Mouse (Mus musculus): ENCODE results near the gene Jsrp1. TPM values are rescaled to one million over a fixed set of nuclear protein-coding genes. Genes with fewer than 3 reads are reported as not detected.
A peak's percentile ranks its signal among the peaks of the same experiment; 100 is the strongest.

Jsrp1 gene
- polyA plus RNA-seq, 1 experiment from 2014 or later = 5.7 TPM

DNA sequence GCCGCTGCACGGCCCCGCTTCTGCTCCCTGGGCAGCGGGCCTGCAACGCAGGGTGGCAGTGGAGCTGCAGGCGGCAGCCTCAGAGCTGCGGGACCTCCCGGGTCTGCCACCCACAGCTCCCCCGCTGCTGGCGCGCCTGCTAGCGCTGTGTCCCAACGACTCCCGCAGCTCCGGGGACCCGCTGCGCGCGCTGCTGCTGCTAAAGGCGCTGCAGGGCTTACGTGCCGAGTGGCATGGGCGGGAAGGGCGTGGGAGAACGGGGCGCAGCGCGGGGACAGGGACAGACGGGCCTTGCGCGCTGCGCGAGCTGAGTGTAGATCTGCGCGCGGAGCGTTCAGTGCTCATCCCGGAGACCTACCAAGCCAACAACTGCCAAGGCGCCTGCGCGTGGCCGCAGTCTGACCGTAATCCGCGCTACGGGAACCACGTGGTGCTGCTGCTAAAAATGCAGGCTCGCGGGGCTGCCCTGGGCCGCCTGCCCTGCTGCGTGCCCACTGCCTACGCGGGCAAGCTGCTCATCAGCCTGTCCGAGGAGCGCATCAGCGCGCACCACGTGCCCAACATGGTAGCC lies 6.2 kb downstream of the Jsrp1 start:
- H3K4me3 ChIP-seq (replicated peaks) = peak overlapping the region; percentile 52
- peak overlapping the region; percentile 86 for H3K27ac ChIP-seq
- peak overlapping the region; percentile 65 for H3K9ac ChIP-seq
- peak; percentile 55 for ATAC-seq (replicated peaks; ENCODE audit: low FRiP score)
- no peaks in the 10 kb centered on the region for H3K9me3 ChIP-seq (replicated peaks)
- H3K4me2 ChIP-seq = peak overlapping the region; percentile 92
- peaks cover 54% of the 10 kb centered on the region for H3K4me1 ChIP-seq
- under 1% methylated on average over 58 of the region's 58 CpGs for whole genome bisulfite sequencing
- H3K27me3 ChIP-seq = peaks cover 16% of the 10 kb centered on the region
- peaks cover 33% of the 10 kb centered on the region for H3K36me3 ChIP-seq

DNA sequence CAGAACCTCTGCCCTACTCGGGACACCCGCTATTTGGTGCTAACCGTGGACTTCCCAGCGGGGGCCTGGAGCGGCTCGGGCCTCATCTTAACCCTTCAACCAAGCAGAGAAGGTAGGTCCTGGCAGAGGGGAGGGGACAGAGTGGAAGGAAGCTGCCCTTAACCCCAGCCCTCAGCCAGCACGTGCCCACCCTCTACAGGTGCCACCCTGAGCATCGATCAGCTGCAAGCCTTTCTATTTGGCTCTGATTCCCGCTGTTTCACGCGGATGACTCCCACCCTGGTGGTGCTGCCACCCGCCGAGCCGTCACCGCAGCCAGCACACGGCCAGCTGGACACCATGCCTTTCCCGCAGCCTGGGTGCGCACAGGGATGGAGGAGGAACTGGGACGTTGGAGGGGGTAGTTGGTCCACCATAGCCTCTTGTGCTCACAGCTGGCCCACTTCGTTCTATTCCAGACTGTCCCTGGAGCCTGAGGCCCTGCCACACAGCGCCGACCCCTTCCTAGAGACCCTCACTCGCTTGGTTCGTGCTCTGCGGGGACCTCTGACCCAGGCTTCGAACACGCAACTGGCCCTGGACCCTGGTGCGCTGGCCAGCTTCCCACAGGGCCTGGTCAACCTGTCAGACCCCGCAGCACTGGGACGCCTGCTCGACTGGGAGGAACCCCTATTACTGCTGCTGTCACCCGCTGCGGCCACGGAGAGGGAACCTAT lies 6.8 kb downstream of the Jsrp1 start:
- H3K4me1 ChIP-seq = peaks cover 53% of the 10 kb centered on the region
- H3K9ac ChIP-seq = peak overlapping the region; percentile 65
- no peaks in the 10 kb centered on the region for H3K9me3 ChIP-seq (replicated peaks)
- WGBS = 43% methylated on average over 34 of the region's 34 CpGs
- H3K4me2 ChIP-seq = peak overlapping the region; percentile 92
- peak overlapping the region; percentile 86 for H3K27ac ChIP-seq
- peaks cover 16% of the 10 kb centered on the region for H3K27me3 ChIP-seq
- peak; percentile 4 for ATAC-seq (replicated peaks; ENCODE audit: low FRiP score)
- H3K36me3 ChIP-seq = peaks cover 40% of the 10 kb centered on the region
- peak overlapping the region; percentile 52 for H3K4me3 ChIP-seq (replicated peaks)

DNA sequence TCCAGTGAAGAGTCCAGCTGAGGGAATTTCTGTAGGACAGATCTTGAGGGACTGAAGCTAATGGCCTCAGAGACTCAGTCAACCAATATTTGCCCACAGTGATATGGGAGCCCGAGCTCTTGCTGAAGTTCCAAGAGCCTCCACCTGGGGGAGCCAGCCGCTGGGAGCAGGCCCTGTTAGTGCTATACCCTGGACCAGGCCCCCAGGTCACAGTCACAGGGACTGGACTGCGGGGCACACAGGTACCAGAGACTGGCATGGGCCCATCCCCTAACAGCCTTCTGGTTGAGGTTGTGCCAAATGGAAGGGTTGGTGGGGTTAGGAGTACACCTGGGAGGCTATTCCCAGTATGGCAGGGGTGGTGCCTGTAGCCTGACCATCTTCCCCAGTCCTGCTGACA lies 7.4 kb downstream of the Jsrp1 start:
- ATAC-seq (replicated peaks; ENCODE audit: low FRiP score) = peak; percentile 40
- no peak overlapping the region for H3K9ac ChIP-seq
- H3K27me3 ChIP-seq = peaks cover 16% of the 10 kb centered on the region
- no peak overlapping the region for H3K4me3 ChIP-seq (replicated peaks)
- no peak overlapping the region for H3K4me2 ChIP-seq
- no peaks in the 10 kb centered on the region for H3K9me3 ChIP-seq (replicated peaks)
- WGBS = 18% methylated on average over 3 of the region's 3 CpGs
- H3K27ac ChIP-seq = no peak overlapping the region
- H3K36me3 ChIP-seq = peaks cover 45% of the 10 kb centered on the region
- H3K4me1 ChIP-seq = peaks cover 56% of the 10 kb centered on the region

DNA sequence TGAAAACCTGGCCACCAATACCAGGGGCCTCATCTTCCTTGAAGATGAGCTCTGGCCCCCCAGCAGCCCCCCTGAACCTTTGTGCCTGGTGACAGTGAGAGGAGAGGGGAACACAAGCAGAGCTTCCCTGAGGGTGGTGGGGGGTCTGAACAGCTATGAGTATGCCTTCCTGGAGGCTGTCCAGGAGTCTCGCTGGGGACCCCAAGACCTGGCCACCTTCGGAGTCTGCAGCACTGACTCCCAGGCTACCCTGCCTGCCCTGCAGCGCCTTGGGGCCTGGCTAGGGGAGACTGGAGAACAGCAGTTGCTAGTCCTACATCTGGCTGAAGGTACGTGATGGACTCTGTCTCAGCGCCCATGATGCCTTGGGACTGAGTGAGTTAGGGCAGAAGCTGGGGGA lies 8.0 kb downstream of the Jsrp1 start:
- Histone ChIP-seq H3K4me2 (no peak overlapping the region), H3K9me3 (replicated peaks) (no peaks in the 10 kb centered on the region), H3K9ac (peak overlapping the region; percentile 15; the same call in 1 of the 2 replicates), H3K27me3 (peaks cover 13% of the 10 kb centered on the region), H3K4me3 (replicated peaks) (no peak overlapping the region), H3K4me1 (peaks cover 55% of the 10 kb centered on the region), H3K36me3 (peaks cover 51% of the 10 kb centered on the region), H3K27ac (no peak overlapping the region)
- 76% methylated on average over 5 of the region's 5 CpGs for WGBS
- ATAC-seq (replicated peaks; ENCODE audit: low FRiP score) = no peak

DNA sequence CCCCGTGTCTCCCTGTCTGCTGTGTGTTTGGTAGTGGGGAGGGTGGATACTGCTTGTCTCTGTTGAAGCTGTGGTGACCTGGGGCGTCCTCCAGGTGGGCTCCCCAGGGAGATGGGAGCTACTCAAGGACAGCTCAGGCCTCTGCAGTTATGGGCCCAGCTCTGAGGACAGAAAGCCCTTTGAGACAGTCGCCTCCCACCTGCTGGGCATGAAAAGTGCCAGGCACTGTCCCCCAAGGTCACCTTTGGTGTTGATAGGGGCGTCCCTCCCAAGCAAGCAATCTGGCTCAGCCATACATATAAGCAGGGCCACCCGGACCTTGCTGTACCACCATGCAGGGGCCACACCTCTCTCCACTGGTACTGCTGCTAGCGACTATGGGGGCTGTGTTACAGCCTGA lies 8.4 kb downstream of the Jsrp1 start, which contains the start of gene Amh:
TSS of gene Amh (plus strand) at position 328 of the 400 bp plus-strand sequence.
- 70% methylated on average over 6 of the region's 6 CpGs for WGBS
- ATAC-seq (replicated peaks; ENCODE audit: low FRiP score) = no peak
- Histone ChIP-seq H3K4me3 (replicated peaks) (no peak within 1 kb of the TSS), H3K9me3 (replicated peaks) (no peaks in the 10 kb centered on the region), H3K27ac (no peak within 1 kb of the TSS), H3K9ac (peak within 1 kb of the TSS; percentile 15; the same call in 1 of the 2 replicates), H3K4me1 (peaks cover 55% of the 10 kb centered on the region), H3K4me2 (no peak within 1 kb of the TSS), H3K36me3 (peaks cover 54% of the 10 kb centered on the region), H3K27me3 (peaks cover 10% of the 10 kb centered on the region)

DNA sequence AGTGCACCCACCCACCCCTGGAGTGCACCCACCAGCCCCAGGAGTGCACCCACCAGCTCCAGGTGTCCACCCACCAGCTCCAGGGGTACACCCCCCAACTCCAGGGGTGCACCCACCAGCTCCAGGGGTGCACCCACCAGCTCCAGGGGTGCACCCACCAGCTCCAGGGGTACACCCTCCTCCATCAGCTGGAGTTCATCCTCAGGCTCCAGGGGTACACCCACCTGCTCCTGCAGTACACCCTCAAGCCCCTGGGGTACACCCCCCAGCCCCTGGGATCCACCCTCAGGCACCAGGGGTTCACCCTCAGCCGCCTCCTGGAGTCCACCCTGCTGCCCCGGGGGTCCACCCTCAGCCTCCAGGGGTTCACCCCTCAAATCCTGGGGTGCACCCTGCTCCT lies 9.0 kb downstream of the Jsrp1 start:
- Histone ChIP-seq H3K27ac (no peak overlapping the region), H3K27me3 (peaks cover 7% of the 10 kb centered on the region; the same call in 1 of the 2 replicates), H3K36me3 (peaks cover 54% of the 10 kb centered on the region), H3K4me1 (peaks cover 56% of the 10 kb centered on the region), H3K4me2 (no peak overlapping the region), H3K9ac (no peak overlapping the region), H3K9me3 (replicated peaks) (no peaks in the 10 kb centered on the region), H3K4me3 (replicated peaks) (no peak overlapping the region)
- ATAC-seq (replicated peaks; ENCODE audit: low FRiP score) = no peak
- 100% methylated on average over 2 of the region's 2 CpGs for WGBS

DNA sequence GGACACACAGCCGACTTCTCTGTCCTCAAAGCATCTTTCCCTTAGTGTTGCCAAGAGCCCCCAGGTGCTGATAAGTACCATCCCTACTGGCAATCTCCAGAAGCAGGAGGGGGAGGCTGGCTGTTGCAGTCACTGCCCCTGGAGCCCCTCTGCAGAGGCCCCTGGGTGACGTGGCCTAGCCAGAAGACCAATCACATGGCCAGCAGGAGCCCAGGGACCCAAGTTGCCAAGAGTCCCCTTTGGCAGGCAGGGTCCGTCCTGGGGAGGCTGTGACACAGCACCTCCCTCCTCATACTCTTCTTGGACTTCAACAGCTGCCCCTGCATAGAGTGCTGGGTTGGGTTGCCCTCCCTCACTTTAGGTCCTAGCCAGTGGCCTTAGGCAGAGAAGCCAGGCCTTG lies 10.3 kb downstream of the Jsrp1 start:
- 86% methylated on average over 3 of the region's 3 CpGs for WGBS
- no peak overlapping the region for H3K4me2 ChIP-seq
- H3K9ac ChIP-seq = no peak overlapping the region
- no peaks in the 10 kb centered on the region for H3K9me3 ChIP-seq (replicated peaks)
- no peak overlapping the region for H3K4me3 ChIP-seq (replicated peaks)
- peaks cover 54% of the 10 kb centered on the region for H3K36me3 ChIP-seq
- peaks cover 7% of the 10 kb centered on the region; the same call in 1 of the 2 replicates for H3K27me3 ChIP-seq
- peaks cover 44% of the 10 kb centered on the region for H3K4me1 ChIP-seq
- ATAC-seq (replicated peaks; ENCODE audit: low FRiP score) = no peak
- no peak overlapping the region for H3K27ac ChIP-seq

DNA sequence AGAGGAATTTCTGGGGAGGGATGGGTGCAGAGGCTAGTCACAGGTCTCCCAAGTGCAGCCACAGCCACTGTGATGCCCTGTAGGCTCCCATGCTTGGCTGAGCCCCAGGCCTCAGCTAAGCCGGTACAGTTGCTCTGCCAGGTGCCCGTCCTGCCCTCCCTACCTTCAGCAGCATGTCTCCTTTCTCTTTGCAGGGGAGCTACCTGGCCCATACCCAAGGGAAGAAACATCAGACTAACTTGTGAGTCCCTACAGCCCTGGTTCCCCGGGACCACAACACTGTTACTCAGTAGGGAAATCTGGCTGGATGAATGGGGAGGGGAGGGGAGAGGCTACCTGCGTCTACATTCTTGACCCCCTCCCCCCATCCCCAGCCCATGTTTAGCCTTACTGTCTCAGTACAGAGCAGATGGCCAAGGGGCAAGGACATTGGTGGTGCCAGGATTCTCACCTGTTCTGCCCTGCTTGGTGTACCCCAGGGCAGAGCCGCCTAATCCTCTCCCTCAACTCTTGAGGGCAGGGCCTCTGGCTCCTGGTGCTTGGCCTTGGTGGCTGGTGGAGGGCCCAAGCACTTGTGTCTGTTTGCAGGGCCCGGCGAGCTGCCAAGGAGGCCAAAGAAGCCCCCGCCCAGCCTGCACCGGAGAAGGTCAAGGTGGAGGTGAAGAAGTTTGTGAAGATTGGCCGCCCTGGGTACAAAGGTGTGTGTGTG lies 10.9 kb downstream of the Jsrp1 start:
- WGBS = 84% methylated on average over 10 of the region's 10 CpGs
- no peak overlapping the region for H3K27ac ChIP-seq
- H3K4me2 ChIP-seq = no peak overlapping the region
- no peak for ATAC-seq (replicated peaks; ENCODE audit: low FRiP score)
- no peaks in the 10 kb centered on the region for H3K9me3 ChIP-seq (replicated peaks)
- H3K4me1 ChIP-seq = peaks cover 38% of the 10 kb centered on the region
- H3K9ac ChIP-seq = no peak overlapping the region
- H3K36me3 ChIP-seq = peaks cover 54% of the 10 kb centered on the region
- no peak overlapping the region for H3K4me3 ChIP-seq (replicated peaks)
- peaks cover 7% of the 10 kb centered on the region; the same call in 1 of the 2 replicates for H3K27me3 ChIP-seq

DNA sequence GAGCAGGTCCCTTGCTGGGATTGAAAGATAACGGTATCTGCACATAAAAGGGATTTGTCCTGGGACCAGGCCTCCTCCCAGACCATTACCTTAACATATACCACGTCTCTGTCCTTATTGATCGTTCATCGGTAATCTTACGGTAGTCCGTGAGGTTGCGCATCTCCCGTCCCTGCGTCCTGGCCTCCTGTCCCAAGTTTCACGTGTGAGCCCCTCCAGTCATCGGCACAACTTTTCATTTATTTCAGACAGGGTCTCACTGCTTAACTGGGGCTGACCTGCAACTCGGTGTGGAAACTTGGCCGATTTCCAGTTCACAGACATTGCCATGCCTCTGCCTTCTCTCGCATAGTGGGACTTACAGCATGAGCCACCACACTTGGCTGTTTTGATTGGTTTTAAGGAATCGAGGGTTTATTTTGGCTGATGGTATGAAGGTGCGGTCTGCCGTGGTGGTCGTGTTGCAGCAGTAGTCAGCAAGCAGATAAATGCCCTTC lies 14.2 kb downstream of the Jsrp1 start:
- Histone ChIP-seq H3K27me3 (no peaks in the 10 kb centered on the region), H3K4me1 (peaks cover 31% of the 10 kb centered on the region), H3K4me3 (replicated peaks) (peak overlapping the region; percentile 74), H3K27ac (peak overlapping the region; percentile 99), H3K4me2 (peak overlapping the region; percentile 76), H3K36me3 (peaks cover 68% of the 10 kb centered on the region), H3K9me3 (replicated peaks) (no peaks in the 10 kb centered on the region), H3K9ac (peak overlapping the region; percentile 95)
- no peak for ATAC-seq (replicated peaks; ENCODE audit: low FRiP score)
- WGBS = 2% methylated on average over 18 of the region's 18 CpGs

DNA sequence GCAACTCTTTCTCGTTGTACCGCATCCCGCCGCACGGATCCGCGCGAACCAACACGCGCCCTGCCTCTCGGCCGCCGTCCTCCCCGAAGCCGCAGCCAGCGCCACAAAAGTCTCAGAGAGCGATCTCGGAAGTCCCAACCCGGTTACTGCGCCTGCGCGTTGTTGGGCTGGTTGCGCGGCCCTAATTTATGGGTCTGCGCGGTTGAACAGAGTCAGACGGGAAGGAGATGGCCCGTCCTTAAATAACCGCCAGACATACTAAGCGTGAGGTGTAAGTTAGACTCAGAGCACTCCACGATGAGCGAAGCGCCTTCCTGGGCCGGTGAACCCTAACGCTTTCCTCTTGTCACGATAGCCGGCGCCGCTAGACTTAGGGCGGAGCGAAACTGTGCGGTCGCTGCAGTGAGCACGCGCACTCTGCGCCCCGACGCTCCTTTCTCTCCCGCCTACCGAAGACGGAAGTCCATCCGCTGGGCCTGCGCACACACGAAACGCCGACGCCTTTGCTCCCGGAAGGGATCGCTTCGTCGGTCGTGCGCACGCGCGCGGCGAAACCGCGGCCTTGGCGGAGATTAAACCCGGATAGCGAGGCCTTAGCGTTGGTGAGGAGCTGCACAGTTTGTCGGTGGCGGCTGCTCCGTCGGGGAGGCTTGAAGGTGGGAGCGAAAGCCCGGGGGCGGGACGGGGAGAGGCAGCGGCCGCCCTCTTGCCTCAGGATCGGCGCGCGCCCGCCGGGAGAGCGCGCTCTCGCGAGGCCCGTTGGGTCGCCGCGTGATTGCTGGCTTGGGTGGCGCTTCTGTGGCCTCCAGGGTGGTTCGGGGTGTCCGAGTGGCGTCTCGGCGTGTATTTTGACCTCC lies 14.9 kb downstream of the Jsrp1 start, which contains the start of the genes Sf3a2 and Plekhj1:
TSS of gene Sf3a2 (plus strand) at position 49 of the 857 bp plus-strand sequence.
TSS of gene Plekhj1 (minus strand) at position 477 of the 857 bp plus-strand sequence.
- H3K27ac ChIP-seq = peak within 1 kb of the TSS; percentile 99
- peaks cover 68% of the 10 kb centered on the region for H3K36me3 ChIP-seq
- peak; percentile 92 for ATAC-seq (replicated peaks; ENCODE audit: low FRiP score)
- peak within 1 kb of the TSS; percentile 74 for H3K4me3 ChIP-seq (replicated peaks)
- H3K9me3 ChIP-seq (replicated peaks) = no peaks in the 10 kb centered on the region
- H3K4me1 ChIP-seq = peaks cover 31% of the 10 kb centered on the region
- WGBS = under 1% methylated on average over 104 of the region's 104 CpGs
- H3K9ac ChIP-seq = peak within 1 kb of the TSS; percentile 95
- H3K27me3 ChIP-seq = no peaks in the 10 kb centered on the region
- peak within 1 kb of the TSS; percentile 76 for H3K4me2 ChIP-seq
